Mouse (Mus musculus): ENCODE measurements around the gene Casp2.

The Casp2 gene

GRCm38 (mm10) chr6:42264626-42265312 is at the start of gene Casp2:
Gene Casp2 (plus strand): TSS chr6:42264985.
- DNase-seq = peak; percentile 99

GRCm38 (mm10) chr6:42215028-42215427 is 49.8 kb upstream of the Casp2 start, which contains the start of gene Tas2r144:
Gene Tas2r144 (plus strand): TSS chr6:42215328.
- DNase-seq = no peak

GRCm38 (mm10) chr6:42222286-42222685 is 42.5 kb upstream of the Casp2 start:
- no peak for DNase-seq

- DNase-seq = no peak
Measured at GRCm38 (mm10) chr6:42225046-42225445, 39.7 kb upstream of the Casp2 start.

- DNase-seq = peak; percentile 87
Measured at GRCm38 (mm10) chr6:42227240-42228101, 37.3 kb upstream of the Casp2 start.

GRCm38 (mm10) chr6:42229610-42230009 is 35.2 kb upstream of the Casp2 start:
- no peak for DNase-seq

- no peak for DNase-seq
Measured at GRCm38 (mm10) chr6:42231191-42231590, 33.6 kb upstream of the Casp2 start.

- DNase-seq = no peak
Measured at GRCm38 (mm10) chr6:42237276-42237805, 27.4 kb upstream of the Casp2 start.

- peak; percentile 75 for DNase-seq
Measured at GRCm38 (mm10) chr6:42241311-42242045, 23.3 kb upstream of the Casp2 start.

- peak; percentile 94 for DNase-seq
Measured at GRCm38 (mm10) chr6:42245711-42246353, 19.0 kb upstream of the Casp2 start, which contains the start of gene Gstk1. Gene Gstk1 (plus strand): TSS chr6:42245935.

- DNase-seq = peak; percentile 61
Measured at GRCm38 (mm10) chr6:42247173-42247572, 17.6 kb upstream of the Casp2 start.

- DNase-seq = no peak
Measured at GRCm38 (mm10) chr6:42247981-42248380, 16.8 kb upstream of the Casp2 start.

GRCm38 (mm10) chr6:42251791-42252190 is 13.0 kb upstream of the Casp2 start:
- no peak for DNase-seq

GRCm38 (mm10) chr6:42253103-42253502 is 11.7 kb upstream of the Casp2 start:
- DNase-seq = no peak

- peak; percentile 85 for DNase-seq
Measured at GRCm38 (mm10) chr6:42257303-42257863, 7.4 kb upstream of the Casp2 start.

GRCm38 (mm10) chr6:42260430-42260829 is 4.4 kb upstream of the Casp2 start:
- DNase-seq = peak; percentile 72

- peak; percentile 87 for DNase-seq
Measured at GRCm38 (mm10) chr6:42261524-42262170, 3.1 kb upstream of the Casp2 start, which contains the start of gene Tmem139. Gene Tmem139 (plus strand): TSS chr6:42261970.

GRCm38 (mm10) chr6:42265391-42266330 is 876 bp downstream of the Casp2 start:
- peak; percentile 42 for DNase-seq

GRCm38 (mm10) chr6:42270817-42271216 is 6.0 kb downstream of the Casp2 start:
- DNase-seq = no peak

- DNase-seq = no peak
Measured at GRCm38 (mm10) chr6:42276151-42276550, 11.4 kb downstream of the Casp2 start.

All from lung, postnatal 36 days (tissue).